ENCODE assay signal across 7 mouse cellular contexts in the genomic region with DNA sequence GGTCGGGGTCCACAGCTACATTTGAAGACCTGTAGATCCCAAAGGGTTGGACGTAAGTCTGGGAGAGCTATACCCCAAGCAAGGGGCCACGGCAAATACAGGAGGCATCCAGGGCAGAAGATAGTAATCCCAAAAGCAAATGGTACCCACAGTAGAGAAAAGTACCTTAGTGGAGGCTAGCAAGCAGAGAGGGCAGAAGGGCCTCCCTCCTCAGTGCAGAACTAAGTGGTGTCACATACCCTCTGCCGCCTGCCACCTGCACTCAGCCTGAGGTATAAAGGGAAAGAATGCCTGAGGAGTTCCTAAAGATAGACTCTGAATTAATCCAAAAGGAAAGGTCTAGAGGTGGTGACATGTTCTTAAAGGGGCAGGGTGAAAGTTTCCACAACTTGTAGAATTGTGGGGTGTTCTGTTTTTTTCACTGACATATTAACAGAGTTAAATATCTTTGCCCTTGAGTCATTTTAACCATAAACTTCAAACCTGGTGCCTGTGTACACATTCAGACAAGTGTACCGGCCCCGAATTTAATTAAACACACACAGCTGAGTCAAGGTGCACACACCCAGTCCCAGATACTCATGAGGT. TPM values are rescaled to one million over a fixed set of nuclear protein-coding genes. Genes with fewer than 3 reads are reported as not detected.
A peak's percentile ranks its signal among the peaks of the same experiment; 100 is the strongest.
DNase-seq lines count a peak whose midpoint lies in the region; ATAC-seq lines count a peak whose summit lies in the region.

No protein-coding gene starts in this region.

- 59% methylated on average over 6 of the region's 6 CpGs for WGBS in forebrain, embryonic 11.5 days
- 69% methylated on average over 6 of the region's 6 CpGs for WGBS in hindbrain, embryonic 16.5 days
- WGBS in midbrain, embryonic 11.5 days = 70% methylated on average over 6 of the region's 6 CpGs

- no peak overlapping the region for H3K4me2 ChIP-seq in forebrain, embryonic 11.5 days (ENCODE audit: low read depth, low read length, severe bottlenecking)
- no peak overlapping the region for H3K4me2 ChIP-seq in hindbrain, embryonic 16.5 days (ENCODE audit: low read length)
- H3K4me2 ChIP-seq in midbrain, embryonic 11.5 days = no peak overlapping the region

- ATAC-seq in forebrain, embryonic 11.5 days (replicated peaks; ENCODE audit: low FRiP score) = no peak
- no peak for ATAC-seq in hindbrain, embryonic 16.5 days
- no peak for ATAC-seq in midbrain, embryonic 11.5 days (ENCODE audit: low FRiP score)

- peaks cover 21% of the 10 kb centered on the region for H3K4me1 ChIP-seq in brown adipose tissue, adult 24 weeks (ENCODE audit: control insufficient read depth, insufficient read depth, insufficient read length, low read length)
- peaks cover 13% of the 10 kb centered on the region for H3K4me1 ChIP-seq in forebrain, embryonic 11.5 days (replicated peaks; ENCODE audit: control insufficient read depth, insufficient read depth, low read length)
- H3K4me1 ChIP-seq in hindbrain, embryonic 16.5 days (ENCODE audit: control insufficient read depth, insufficient read depth, low read depth, low read length) = peaks cover 19% of the 10 kb centered on the region
- H3K4me1 ChIP-seq in midbrain, embryonic 11.5 days (ENCODE audit: control insufficient read depth, insufficient read depth, low read length) = peaks cover 16% of the 10 kb centered on the region

- H3K9me3 ChIP-seq in forebrain, embryonic 11.5 days (ENCODE audit: control insufficient read depth, low read length) = no peaks in the 10 kb centered on the region
- H3K9me3 ChIP-seq in hindbrain, embryonic 16.5 days (ENCODE audit: control insufficient read depth, low read length) = no peaks in the 10 kb centered on the region
- H3K9me3 ChIP-seq in midbrain, embryonic 11.5 days (ENCODE audit: control insufficient read depth, low read length) = no peaks in the 10 kb centered on the region

- peak overlapping the region; percentile 100 for H3K27ac ChIP-seq in brown adipose tissue, adult 24 weeks (replicated peaks; ENCODE audit: low read depth, low read length)
- H3K27ac ChIP-seq in forebrain, embryonic 11.5 days (ENCODE audit: low read depth, low read length) = peak overlapping the region; percentile 100
- H3K27ac ChIP-seq in hindbrain, embryonic 16.5 days (ENCODE audit: low read depth, low read length) = peak overlapping the region; percentile 92
- H3K27ac ChIP-seq in midbrain, embryonic 11.5 days (ENCODE audit: low read depth, low read length) = peak overlapping the region; percentile 97

- no peaks in the 10 kb centered on the region for H3K36me3 ChIP-seq in forebrain, embryonic 11.5 days (ENCODE audit: control insufficient read depth, insufficient read depth, low read length)
- H3K36me3 ChIP-seq in hindbrain, embryonic 16.5 days (ENCODE audit: control insufficient read depth, insufficient read depth, low read length) = no peaks in the 10 kb centered on the region
- H3K36me3 ChIP-seq in midbrain, embryonic 11.5 days (ENCODE audit: control insufficient read depth, insufficient read depth, low read length) = no peaks in the 10 kb centered on the region

- peak overlapping the region; percentile 48 for H3K4me3 ChIP-seq in brown adipose tissue, adult 24 weeks (ENCODE audit: insufficient read depth, low read depth, low read length)
- no peak overlapping the region for H3K4me3 ChIP-seq in forebrain, embryonic 11.5 days (ENCODE audit: low read depth, low read length)
- H3K4me3 ChIP-seq in hindbrain, embryonic 16.5 days (ENCODE audit: low read length) = no peak overlapping the region
- H3K4me3 ChIP-seq in midbrain, embryonic 11.5 days (ENCODE audit: low read depth, low read length) = no peak overlapping the region

- peak overlapping the region; percentile 74 for H3K9ac ChIP-seq in forebrain, embryonic 11.5 days (ENCODE audit: low read length)
- H3K9ac ChIP-seq in hindbrain, embryonic 16.5 days (ENCODE audit: low read depth, low read length) = peak overlapping the region; percentile 68; the same call in 1 of the 2 replicates
- peak overlapping the region; percentile 72; the same call in 1 of the 2 replicates for H3K9ac ChIP-seq in midbrain, embryonic 11.5 days (ENCODE audit: low read length)

- H3K27me3 ChIP-seq in forebrain, embryonic 11.5 days (ENCODE audit: control insufficient read depth, insufficient read depth, low read length) = no peaks in the 10 kb centered on the region
- H3K27me3 ChIP-seq in hindbrain, embryonic 16.5 days (replicated peaks; ENCODE audit: control insufficient read depth, insufficient read depth, low read length) = no peaks in the 10 kb centered on the region
- H3K27me3 ChIP-seq in midbrain, embryonic 11.5 days (ENCODE audit: control insufficient read depth, insufficient read depth, low read length) = no peaks in the 10 kb centered on the region

- no peak for DNase-seq in forebrain, embryonic 11.5 days (ENCODE audit: low spot score)
- DNase-seq in midbrain, embryonic 11.5 days (ENCODE audit: low spot score, missing footprints) = no peak
- DNase-seq in adrenal gland, postnatal 14 days = no peak
- no peak for DNase-seq in ovary, postnatal 36 days (ENCODE audit: low spot score)
- no peak for DNase-seq in frontal cortex, postnatal 10 days (ENCODE audit: low spot score in 2 of 2)

RNA-seq across cellular contexts. Expression of a gene that starts 21.0 kb away (rescaled TPM):
- polyA plus RNA-seq in brown adipose tissue, adult 24 weeks (2012; ENCODE audit: insufficient read depth, insufficient read length, missing spikeins) = 162 and 164 TPM in 2 replicates
- 781 and 793 TPM in 2 replicates for polyA plus RNA-seq in forebrain, embryonic 11.5 days (2014; fragmentation: Nextera tagmentation; extraction: Ambion mirVana)
- 377 and 405 TPM in 2 replicates for polyA plus RNA-seq in hindbrain, embryonic 16.5 days (2015; fragmentation: Nextera tagmentation; extraction: Ambion mirVana)
- polyA plus RNA-seq in midbrain, embryonic 11.5 days (2014; fragmentation: Nextera tagmentation; extraction: Ambion mirVana) = 812 and 869 TPM in 2 replicates
- total RNA-seq in adrenal gland, postnatal 14 days (2021) = 490 and 493 TPM in 2 replicates
